Mouse (Mus musculus) cortical plate, adult 2 months (tissue): Measurements from ENCODE around the gene Ctrb1.

Source experiments
- CTCF ChIP-seq: fragments of 200-500 bp; IDR thresholded peaks from 2 replicates; pipeline ENCODE4 v1.5.1; 2011; ENCODE audit warnings: mild to moderate bottlenecking, control low read depth, low read length; ENCODE audit not compliant: insufficient read depth; ENCODE audit errors: extremely low read depth
- POLR2A ChIP-seq: fragments of 200-500 bp; IDR thresholded peaks from 2 replicates; pipeline ENCODE4 v1.6.1; 2011; ENCODE audit warnings: mild to moderate bottlenecking, low read length, control low read depth; ENCODE audit not compliant: insufficient read depth; ENCODE audit errors: extremely low read depth

GRCm38 (mm10) chr8:111735791-111736190, 45.0 kb upstream of the Ctrb1 start:
- TF ChIP-seq POLR2A (no peak), CTCF (no peak)
